Mouse (Mus musculus) hindlimb bud, embryonic 11.5 days (tissue): ENCODE data around the gene Actrt2.

ENCODE experiments used
- DNase-seq: peaks from one replicate; pipeline ENCODE4 v3.0.0-alpha.2; 2012; ENCODE audit warnings: low read depth, low spot score; ENCODE audit errors: extremely low spot score

Actrt2 gene

DNA sequence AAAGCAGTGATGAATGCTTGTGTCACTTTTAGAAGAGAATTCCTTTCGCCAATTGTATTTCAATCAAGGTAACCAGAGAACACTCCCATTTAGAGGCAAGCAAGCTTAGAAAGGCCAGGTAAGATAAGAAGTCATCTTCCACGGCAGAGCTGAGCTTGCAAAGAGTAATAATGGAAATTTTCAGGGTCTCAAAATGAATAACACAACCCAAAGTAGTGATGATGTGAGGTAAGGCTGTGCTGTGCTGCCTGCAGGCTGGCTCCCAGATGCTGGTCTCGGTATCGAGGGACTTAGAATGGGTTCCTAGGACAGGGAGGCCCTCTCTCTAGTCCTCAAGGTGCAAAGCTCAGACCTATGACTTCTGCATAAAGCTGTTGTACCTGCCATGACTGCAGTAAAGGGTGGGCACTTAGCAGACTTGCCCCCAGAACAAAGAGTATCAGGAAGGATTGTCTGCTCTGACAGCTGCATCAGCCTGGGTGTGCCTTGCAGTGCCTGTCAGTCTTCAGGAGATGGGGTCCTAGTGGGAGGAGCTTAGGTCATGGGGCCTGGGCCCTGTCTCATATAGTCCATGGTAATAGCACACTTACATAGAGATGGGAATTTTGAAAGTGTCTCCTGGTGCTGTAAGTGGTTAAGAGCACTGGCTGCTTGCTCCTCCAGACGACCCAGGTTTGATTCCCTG lies 15.5 kb upstream of the Actrt2 start:
- no peak for DNase-seq

DNA sequence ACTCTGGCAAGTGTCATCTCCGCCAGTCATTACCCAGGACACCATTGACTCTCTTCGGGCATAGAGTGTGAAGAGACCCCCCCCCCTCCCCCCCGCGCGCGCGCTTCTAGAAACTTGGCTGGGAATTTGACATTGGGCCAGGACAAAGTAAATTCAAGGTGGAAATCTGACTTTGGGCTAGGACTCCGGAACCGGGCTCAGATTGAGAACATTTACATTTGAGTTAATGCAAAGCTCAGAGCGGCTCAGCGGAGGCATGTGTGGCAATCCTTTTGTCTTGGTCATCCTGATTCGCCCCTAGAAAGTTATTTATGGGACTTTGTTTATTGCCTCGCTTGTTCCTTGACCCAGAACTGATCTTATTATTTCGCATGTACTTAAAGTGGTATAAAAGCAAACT lies 14.6 kb upstream of the Actrt2 start:
- DNase-seq, result no peak

DNA sequence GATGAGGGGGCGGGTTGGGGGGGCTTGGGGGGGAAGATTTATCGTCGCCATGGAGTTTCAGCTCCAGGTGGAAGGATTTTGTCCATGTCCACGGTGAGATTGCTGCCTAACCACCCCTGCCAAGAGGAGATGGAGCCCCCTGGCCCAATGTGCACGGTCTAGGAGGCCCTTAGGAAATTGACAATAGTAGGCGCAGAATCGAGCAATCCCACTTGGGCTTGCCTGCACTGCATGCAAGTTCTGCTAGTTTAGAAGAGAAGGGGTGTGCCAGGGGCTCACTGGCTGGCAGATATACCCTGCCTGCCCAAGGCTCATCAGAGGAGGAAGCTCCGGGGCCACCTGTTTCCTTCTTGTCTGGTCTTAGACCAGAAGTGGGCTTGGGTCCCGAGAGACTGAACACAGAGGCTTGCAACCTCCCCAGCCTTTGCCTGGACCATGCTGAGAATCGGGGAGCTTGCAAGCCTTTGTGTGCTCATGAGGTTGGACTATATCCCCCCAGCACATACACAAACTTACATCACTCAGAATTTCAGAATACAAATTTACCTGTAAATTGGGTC lies 7.9 kb upstream of the Actrt2 start:
- DNase-seq, result no peak

DNA sequence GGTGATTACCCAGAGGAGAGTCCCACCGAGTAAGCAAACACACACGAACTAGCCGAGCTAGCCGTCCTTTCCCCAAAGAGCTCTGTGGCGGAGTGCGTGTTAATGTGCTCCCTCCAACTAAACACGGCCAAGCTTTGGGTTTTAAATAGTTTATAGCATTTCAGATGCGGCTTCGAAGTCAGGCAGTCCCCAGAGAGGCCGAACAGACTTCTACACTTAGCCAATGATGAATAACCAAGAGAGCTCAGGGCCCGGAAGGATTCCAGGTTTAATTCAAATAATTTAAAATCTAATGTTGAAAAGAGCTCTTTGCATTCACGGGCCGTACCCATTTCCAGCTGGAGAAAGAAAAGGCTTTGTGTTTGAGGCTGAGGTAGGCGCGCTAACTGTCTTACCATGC lies 7.3 kb upstream of the Actrt2 start:
- no peak for DNase-seq

DNA sequence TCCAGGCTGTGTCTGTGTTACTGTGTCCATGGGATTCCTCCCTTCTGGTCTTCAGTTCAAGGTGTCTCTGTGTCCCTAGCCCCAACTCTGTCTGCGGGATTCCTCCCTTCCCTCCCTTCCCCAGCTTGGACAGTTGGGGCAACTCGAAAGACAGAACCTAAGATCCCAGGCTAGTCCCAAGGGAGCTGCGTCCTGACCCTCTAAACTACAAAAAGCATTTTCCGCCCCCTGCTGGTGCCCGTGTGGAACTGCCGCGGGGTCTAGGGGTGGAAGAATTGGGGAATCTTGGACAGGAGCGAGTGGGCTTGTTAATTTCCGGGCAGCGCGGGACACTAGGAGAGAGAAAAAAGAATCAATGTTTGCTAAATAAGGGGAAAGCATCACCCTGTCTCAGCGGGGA lies 6.9 kb upstream of the Actrt2 start:
- DNase-seq, result no peak

DNA sequence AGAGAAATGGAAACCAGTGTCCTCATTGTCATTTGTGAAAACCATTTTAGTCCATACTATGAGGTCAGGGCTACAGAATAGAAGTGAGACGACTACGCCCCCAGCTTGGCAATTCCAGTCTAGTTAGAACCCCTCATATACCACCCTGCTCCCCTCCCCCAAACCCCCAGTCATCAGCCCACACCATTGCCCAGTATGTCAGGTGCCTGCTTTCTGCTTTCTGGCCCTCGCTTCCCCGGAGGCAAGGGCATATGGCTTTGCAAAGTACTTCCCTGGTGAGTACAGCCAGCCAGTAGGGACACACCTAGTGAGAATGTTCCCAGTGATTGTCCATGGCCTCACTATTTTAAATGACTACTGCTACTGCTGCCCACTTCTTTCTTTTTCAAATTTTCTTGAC lies 6.3 kb upstream of the Actrt2 start:
- DNase-seq, result no peak

DNA sequence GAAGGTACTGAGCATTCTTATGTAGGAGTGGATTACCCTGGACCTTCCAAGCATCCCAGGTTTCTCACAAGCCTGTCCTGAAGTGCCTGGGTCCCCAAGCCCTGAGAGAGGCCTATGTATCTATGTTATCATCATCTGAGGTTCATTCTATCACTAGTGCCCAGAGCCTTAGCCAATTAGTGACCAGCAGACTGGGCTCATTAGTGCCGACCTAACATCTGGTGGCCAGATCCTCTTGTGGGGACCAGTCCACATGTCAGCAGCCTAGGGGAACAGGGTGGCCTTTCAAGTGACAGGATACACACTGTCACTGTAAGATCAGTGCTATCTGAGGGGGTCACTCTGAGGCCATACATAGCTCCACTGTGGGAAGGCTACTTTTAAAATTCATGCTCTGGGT lies 4.4 kb upstream of the Actrt2 start:
- DNase-seq, result no peak

DNA sequence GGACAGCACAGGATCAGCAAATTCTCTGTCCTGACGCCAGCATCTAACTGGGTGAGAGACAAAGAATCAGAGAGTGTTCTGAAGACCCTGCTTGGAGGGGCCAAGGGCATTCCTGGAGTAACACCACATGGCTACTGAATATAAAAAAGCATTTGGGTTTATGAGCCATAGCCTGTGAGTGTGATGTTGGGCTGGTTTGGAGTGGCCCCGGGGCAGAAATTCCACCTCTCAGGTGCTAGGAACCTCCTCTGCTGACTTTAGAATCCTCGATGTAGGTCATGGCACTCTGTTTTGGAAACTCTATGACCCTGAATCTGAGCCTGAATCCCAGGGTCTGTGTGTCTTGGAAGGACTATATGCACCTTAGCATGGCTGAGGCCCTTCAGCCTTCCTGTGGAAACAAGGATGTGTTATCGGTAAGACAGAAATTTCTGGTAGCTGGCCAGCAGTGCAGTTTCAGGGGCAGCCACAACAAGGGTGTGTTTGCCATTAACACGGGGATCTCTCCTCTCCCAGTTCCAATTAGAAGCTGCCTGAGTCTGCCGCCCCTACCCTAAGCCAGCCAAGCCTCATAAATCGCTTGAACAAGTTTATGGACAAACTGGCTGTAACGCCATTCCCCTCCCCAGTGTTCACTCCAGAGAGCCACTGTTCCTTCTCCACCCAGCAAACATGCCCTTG lies 3.7 kb upstream of the Actrt2 start:
- no peak for DNase-seq

DNA sequence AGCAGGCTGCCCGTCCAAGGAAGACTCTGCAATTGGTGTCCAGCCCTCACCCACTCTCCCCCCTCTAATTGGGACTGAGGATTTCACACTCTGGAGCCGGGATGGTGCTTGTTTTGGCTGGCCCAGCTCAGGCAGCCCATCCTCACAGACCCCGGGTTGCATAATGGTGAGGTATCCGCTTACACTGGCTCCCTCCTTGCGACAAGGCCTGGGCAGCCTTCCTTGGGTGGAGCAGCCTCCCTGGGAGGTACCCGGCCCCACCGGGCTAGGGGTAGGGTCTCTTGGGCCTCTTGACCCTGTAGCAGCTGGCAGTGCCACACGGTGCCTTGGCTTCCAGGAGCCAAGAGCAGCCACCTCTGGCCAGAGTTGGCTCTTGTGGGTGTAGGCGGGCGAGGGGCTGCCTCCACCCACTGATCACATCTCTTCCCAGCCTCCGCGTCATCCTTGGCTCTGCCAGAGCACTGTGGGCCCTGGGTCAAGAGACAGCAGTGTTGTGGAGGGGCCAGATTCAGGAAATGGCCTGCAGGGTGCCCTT lies 4.9 kb downstream of the Actrt2 start:
- no peak for DNase-seq

DNA sequence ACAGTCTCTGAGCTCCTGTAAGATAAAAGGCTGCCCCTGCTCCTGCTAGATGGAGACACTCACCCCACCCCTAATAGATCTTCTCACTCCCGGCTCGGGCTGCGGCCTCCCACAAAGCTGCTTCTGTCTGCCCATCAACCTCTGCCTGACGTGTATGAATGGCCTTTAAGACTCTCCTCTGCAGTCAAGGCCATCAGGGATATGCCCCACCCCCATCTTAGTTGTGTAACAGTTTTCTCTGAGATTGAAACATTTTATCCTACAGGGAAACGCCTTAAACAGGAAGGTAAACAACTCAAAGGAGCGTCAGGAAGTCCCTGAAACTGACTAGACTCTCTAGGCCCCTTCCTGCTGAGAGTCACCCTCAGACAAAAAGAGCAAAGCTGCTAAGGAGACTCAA lies 6.4 kb downstream of the Actrt2 start:
- DNase-seq, result no peak

DNA sequence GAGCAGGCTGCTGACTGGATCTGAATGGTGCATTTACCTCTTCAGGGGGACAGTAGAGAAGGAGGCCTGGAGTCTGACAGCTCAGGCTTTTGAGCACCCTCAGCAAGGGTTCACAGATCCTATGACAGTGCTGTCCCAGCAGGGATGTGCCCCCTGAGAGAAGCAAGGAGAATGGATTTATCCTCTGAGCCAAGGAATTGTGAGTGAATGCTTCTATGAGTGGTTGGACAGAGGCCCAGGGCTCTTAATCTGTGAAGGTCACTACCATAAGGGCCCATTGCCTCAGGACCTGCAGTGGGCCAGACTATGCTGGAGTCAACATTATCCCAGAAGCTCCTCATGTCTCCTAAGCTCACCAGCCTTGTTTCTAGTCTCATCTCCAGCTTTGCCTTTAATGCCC lies 7.6 kb downstream of the Actrt2 start:
- no peak for DNase-seq

DNA sequence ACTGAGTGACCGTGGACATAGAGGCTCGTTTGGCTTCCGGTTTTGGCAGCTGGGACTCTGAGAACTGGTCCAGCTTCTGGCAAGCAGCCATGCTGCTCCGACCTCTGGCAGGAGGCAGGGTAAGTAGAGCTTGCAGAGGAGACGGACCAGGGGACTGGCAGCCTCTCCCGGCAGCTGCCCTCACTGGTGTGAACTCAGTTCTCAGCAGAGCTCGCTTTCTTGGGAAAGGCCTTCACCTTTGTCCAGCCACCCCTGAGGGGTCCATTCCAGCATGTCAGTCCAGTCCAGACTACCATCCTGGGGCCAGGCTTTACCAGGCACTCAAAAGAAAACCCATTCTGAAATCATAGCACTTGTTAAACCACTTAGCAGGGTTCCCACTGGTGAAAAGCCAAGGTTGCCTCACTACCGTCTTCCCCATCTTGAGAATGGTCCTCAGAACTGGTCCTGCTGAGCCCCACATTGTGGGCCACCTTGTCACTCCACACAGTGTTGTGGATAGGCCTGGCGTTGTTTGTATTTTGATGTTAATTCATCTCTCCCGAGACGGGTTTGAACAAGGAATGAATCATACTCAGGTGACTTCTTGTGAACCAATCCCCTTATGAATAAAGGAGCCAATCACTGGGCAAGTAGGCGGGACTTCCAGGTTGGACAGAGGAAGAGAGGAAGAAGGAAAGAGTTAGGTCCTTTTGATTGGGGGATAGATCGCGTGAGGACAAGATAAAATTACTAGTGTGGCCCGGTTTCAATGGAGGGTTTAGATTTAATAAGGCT lies 12.3 kb downstream of the Actrt2 start:
- no peak for DNase-seq

DNA sequence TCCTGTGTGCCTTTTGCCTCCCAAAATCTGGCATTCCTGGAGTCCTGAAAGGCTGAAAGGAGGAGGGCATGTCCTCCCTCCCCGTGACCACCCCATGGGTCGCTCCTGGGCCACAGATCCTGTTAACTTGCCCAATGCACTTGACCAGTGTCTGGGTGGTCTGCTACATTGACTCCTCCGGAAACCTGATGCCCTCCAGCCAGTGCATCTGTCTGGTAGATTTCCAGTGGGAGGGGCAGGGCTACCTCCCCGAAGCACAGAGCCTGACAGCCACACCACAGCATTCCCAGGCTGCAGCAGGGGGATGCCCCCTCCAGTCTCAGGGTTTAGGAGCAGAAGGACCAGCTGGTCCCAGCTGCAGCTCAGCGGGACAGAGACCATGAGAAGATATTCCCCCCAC lies 15.2 kb downstream of the Actrt2 start:
- no peak for DNase-seq

DNA sequence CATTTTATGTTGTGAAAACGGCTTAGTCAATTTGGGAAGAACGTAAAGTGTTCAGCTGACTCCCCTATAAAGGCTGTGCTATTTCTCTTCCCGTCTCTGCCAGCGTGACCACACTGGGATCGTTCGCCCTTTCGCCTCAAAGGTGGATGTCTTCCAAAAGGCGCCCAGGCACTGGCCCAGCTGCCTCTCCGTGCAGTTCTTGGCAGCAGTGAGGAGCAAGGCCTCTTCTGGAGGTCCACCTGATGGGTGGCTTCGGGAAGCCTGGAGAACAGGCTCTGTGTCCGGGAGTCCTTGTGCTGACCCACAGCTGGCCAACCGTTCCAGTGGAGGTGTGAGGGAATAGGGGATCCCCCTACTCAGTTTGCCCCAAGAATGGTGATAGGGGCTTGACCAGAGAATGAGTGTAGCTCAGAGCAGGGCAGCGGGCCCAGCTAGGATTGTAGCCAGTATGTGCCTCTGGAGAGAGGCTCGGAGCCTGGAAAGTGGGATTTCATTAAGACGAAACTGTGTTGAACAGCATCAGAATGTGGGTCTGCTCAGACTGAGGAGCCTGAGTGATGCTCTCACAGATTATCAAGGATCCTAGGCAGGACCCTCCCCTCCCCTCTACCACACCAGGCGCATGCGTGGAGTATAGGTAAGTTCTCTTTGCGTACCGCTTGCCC lies 18.5 kb downstream of the Actrt2 start:
- no peak for DNase-seq

DNA sequence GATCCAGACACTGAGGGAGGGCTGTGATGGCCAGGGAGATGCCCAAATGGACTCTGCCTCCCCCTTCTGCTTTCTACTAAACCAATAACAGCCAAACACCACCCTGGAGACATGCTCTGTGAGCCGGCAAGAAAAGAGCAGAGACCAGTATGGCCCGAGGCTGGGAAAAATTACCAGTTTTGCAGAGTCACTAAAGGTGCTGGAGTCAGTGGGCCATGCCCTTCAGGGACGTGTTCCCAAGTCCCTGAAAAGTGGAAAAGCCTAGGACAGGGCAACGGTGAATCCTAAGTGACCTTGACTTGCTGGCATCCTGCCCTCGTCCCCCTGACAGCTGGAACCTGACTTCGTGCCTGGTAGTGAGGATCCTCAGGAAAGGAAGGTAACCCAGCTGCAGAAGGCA lies 25.2 kb downstream of the Actrt2 start:
- DNase-seq, result no peak

DNA sequence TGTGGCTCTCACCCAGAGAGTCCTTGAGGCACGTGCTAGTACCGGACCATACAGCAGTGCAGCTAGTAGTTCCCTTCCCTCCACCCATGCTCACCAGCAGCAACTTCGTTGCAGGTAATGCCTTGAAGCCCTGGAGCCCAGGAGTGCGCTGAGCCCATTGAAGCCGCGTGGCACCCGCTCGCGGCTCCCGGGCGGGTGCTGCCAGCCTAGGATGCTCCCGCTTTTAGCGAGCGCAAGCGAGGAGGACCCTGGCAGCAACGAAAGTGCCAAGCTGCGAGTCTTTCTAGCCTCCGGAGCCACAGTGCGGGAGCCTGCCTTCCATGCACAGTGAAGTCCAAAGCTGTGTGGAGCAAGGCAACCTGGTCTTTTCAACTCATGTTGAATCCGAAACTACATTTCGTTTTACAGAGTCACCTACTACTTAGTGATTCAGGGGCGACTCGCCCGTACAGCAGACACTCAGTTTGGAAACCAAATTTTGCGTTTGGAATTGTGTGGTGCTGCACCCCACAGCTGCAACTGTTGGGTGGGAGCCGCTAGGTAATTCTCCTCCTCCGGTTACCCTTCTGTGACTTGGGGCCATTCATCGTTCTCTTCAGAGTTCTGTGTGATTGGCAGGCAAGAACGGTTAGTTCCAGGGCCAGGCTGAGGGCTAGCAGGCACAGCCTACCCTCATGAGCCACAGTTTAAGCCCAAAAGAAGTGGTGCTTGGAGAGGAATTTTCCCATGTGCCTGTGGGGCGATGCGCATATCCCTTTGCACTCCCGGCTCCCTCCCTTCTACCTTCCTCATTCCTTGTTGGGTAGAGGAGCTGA lies 26.2 kb downstream of the Actrt2 start:
- no peak for DNase-seq

DNA sequence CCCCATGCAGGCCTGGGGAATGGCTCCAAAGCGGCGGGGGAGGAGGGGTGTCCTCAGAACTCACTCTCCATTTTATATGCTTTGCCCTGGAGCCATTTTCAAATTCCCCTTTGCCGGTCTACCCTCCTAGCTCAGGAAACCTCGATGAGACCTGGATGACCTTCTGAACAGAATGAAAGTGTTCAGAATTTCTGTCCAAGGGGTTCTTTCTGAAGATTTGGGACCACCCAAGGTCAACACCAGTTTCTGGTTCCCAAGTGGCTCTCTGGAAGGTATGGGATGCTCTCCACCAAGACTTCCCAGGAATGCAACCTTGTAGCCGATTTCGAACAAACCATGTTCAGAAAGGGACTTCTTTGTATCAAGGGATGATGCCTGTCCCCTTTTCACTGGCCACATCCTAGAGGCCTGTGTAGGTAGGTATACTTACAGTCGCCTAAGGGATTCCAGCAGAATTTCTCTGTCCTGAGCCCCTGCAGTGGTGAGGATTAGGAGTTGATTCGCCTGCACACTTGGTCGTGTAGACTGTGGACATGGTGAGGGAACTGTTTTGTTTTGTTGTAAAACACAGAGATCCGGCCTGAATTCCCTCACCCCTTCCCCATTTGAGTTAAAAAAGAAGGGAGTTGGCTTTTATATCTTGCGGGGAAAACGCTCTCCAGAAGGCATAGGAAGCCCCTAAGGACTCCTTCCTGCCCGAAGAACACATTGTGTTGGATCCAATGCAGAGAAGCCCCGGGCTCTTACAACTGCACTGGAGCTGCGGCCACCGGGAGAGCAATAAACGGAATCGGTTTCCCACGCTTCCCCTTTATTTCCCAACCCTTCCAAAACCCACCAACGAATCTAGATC lies 27.0 kb downstream of the Actrt2 start:
- no peak for DNase-seq

DNA sequence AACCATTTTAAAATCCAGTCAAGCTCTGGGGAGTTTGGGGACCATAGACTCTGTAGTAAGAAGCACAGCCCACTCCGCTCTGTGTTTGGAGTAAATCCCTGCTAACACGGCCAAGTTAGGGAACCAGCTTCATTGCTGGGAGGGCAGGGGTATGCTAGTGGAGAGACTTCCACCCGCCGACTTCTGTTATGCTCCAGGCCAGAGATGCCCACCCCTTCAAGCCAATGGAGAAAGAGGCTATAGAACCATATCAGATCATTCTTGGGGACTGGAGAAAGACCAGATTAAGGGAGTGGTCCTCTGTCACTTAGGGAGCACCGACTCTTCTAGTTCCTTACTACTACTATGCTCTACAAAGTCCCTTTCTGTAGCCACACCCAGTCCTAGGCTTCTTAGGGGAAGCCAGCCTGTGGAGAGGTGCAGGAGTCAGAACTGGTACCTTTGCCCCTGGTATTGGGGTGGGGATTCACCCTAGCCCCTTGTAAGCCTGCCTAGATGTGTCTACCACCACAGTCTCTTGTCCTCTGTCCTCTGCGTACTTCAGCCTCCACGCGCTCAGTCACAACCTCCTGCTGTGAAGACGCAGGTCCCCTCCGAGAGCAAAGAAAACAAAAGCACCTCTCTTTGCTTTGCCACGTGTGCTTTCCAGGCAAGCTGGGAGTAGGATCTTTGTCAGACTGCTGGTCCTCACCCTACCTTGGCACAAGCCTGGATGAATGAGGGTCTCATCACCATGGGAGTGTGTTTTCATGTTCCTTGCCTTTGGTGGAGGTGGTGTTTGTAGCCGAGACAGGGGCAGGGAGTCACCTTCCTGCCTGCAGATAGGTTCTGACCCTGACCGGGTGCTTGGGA lies 27.9 kb downstream of the Actrt2 start:
- DNase-seq, result no peak
